Mouse (Mus musculus) liver, adult 2 months (tissue): Measurements from ENCODE around the gene Hcfc1r1.

Experiments used
- CTCF ChIP-seq: fragments of 200-500 bp; IDR thresholded peaks from 2 replicates; pipeline ENCODE4 v1.5.1; 2011; ENCODE audit warnings: low read depth, low read length, control low read depth
- POLR2A ChIP-seq: fragments of 200-500 bp; IDR thresholded peaks from 2 replicates; pipeline ENCODE4 v1.6.1; 2011; ENCODE audit warnings: low read length, control low read depth; ENCODE audit not compliant: insufficient read depth; ENCODE audit errors: extremely low read depth

GRCm38 (mm10) chr17:23664556-23665021, 8.8 kb upstream of the Hcfc1r1 start:
- TF ChIP-seq CTCF (peak; percentile 42), POLR2A (no peak)
